Mouse (Mus musculus) liver, adult (tissue): Measurements from ENCODE around the gene Tusc2.

ENCODE experiments used
- GATA4 ChIP-seq: IDR thresholded peaks from 2 replicates; pipeline ENCODE4 v1.6.1; 2014; ENCODE audit warnings: mild to moderate bottlenecking, low read length; ENCODE audit not compliant: insufficient replicate concordance

Gene Tusc2

GRCm38 (mm10) chr9:107572327-107572662 lies 9.2 kb downstream of the Tusc2 start:
- TF ChIP-seq GATA4 = no peak

GRCm38 (mm10) chr9:107575579-107576356 lies 12.7 kb downstream of the Tusc2 start:
- TF ChIP-seq GATA4 = no peak

GRCm38 (mm10) chr9:107576357-107577107 lies 13.5 kb downstream of the Tusc2 start, which contains the start of gene Hyal1:
Gene Hyal1, plus strand, starts transcription at chr9:107576927.
- no peak; the same call in 1 of the 2 replicates for TF ChIP-seq GATA4

GRCm38 (mm10) chr9:107577871-107578270 lies 14.8 kb downstream of the Tusc2 start:
- no peak for TF ChIP-seq GATA4

- TF ChIP-seq GATA4 = no peak
Measured at GRCm38 (mm10) chr9:107578587-107578986, 15.5 kb downstream of the Tusc2 start, which contains the start of gene Naa80. Gene Naa80, plus strand, starts transcription at chr9:107578887.

GRCm38 (mm10) chr9:107579023-107579900 lies 16.2 kb downstream of the Tusc2 start:
- no peak for TF ChIP-seq GATA4

GRCm38 (mm10) chr9:107580501-107581317 lies 17.7 kb downstream of the Tusc2 start, which contains the start of gene Hyal3:
Gene Hyal3, plus strand, starts transcription at chr9:107580818.
- no peak for TF ChIP-seq GATA4

GRCm38 (mm10) chr9:107581584-107581983 lies 18.5 kb downstream of the Tusc2 start:
- TF ChIP-seq GATA4 = no peak

GRCm38 (mm10) chr9:107582509-107583062 lies 19.5 kb downstream of the Tusc2 start:
- no peak for TF ChIP-seq GATA4

GRCm38 (mm10) chr9:107583174-107583573 lies 20.1 kb downstream of the Tusc2 start:
- no peak for TF ChIP-seq GATA4

- TF ChIP-seq GATA4 = no peak
Measured at GRCm38 (mm10) chr9:107586504-107586903, 23.4 kb downstream of the Tusc2 start.

- peak; percentile 86; the same call in 1 of the 2 replicates for TF ChIP-seq GATA4
Measured at GRCm38 (mm10) chr9:107586974-107587832, 24.1 kb downstream of the Tusc2 start, which contains the start of gene Ifrd2. Gene Ifrd2, plus strand, starts transcription at chr9:107587642.

GRCm38 (mm10) chr9:107587833-107588639 lies 25.0 kb downstream of the Tusc2 start:
- peak; percentile 37; the same call in 1 of the 2 replicates for TF ChIP-seq GATA4
